In genomic region chr2:142967250-142967649, GRCm38 (mm10) we compare ENCODE assay signal across 8 mouse cellular contexts.
A peak's percentile ranks its signal among the peaks of the same experiment; 100 is the strongest.
DNase-seq lines count a peak whose midpoint lies in the region; ATAC-seq and TF ChIP-seq lines count a peak whose summit lies in the region.

No protein-coding gene starts in this region.

- no peak overlapping the region for H3K9ac ChIP-seq in kidney, embryonic 16.5 days (replicated peaks; ENCODE audit: low read length)
- H3K9ac ChIP-seq in limb, embryonic 12.5 days (replicated peaks): no peak overlapping the region
- no peak overlapping the region for H3K9ac ChIP-seq in neural tube, embryonic 11.5 days (ENCODE audit: low read length)

- no peak overlapping the region; the same call in 1 of the 2 replicates for H3K4me2 ChIP-seq in kidney, embryonic 16.5 days (replicated peaks; ENCODE audit: low read depth, low read length)
- no peak overlapping the region for H3K4me2 ChIP-seq in limb, embryonic 12.5 days
- H3K4me2 ChIP-seq in neural tube, embryonic 11.5 days (ENCODE audit: low read depth): no peak overlapping the region

- H3K36me3 ChIP-seq in G1E (replicated peaks): no peaks in the 10 kb centered on the region
- H3K36me3 ChIP-seq in kidney, embryonic 16.5 days (ENCODE audit: insufficient read depth, low read length): no peaks in the 10 kb centered on the region
- H3K36me3 ChIP-seq in limb, embryonic 12.5 days: no peaks in the 10 kb centered on the region
- no peaks in the 10 kb centered on the region for H3K36me3 ChIP-seq in neural tube, embryonic 11.5 days (ENCODE audit: control insufficient read depth, insufficient read depth, low read length)

- H3K9me3 ChIP-seq in G1E (replicated peaks): no peaks in the 10 kb centered on the region
- no peaks in the 10 kb centered on the region for H3K9me3 ChIP-seq in kidney, embryonic 16.5 days (ENCODE audit: low read length)
- no peaks in the 10 kb centered on the region for H3K9me3 ChIP-seq in limb, embryonic 12.5 days
- H3K9me3 ChIP-seq in neural tube, embryonic 11.5 days (ENCODE audit: control insufficient read depth, low read length): no peaks in the 10 kb centered on the region

- no peak for ATAC-seq in G1E (ENCODE audit: extremely low read depth, insufficient number of reproducible peaks, low FRiP score, poor library complexity, severe bottlenecking)
- peak; percentile 88 for ATAC-seq in frontal cortex, adult (ENCODE audit: low TSS enrichment)
- peak; percentile 67; the same call in 1 of the 2 replicates for ATAC-seq in kidney, embryonic 16.5 days (ENCODE audit: low FRiP score, low TSS enrichment)
- peak; percentile 63; the same call in 1 of the 2 replicates for ATAC-seq in limb, embryonic 12.5 days (ENCODE audit: insufficient number of reproducible peaks, insufficient read depth, low FRiP score, low TSS enrichment, low read depth)
- ATAC-seq in neural tube, embryonic 11.5 days (ENCODE audit: insufficient read depth, low FRiP score, low TSS enrichment): 0 out of 2 replicates have a peak, but pooled peaks have one; percentile 8

- H3K27me3 ChIP-seq in G1E (ENCODE audit: insufficient read depth, low read length): no peaks in the 10 kb centered on the region
- no peaks in the 10 kb centered on the region for H3K27me3 ChIP-seq in kidney, embryonic 16.5 days (ENCODE audit: insufficient read depth, low read length)
- no peaks in the 10 kb centered on the region for H3K27me3 ChIP-seq in limb, embryonic 12.5 days
- no peaks in the 10 kb centered on the region for H3K27me3 ChIP-seq in neural tube, embryonic 11.5 days (ENCODE audit: control insufficient read depth, insufficient read depth, low read length)

- TF ChIP-seq CTCF in G1E (IDR thresholded peaks at IDR 0.05; ENCODE audit: low read depth, low read length): peak; percentile 39; the same call in 1 of the 2 replicates

- no peaks in the 10 kb centered on the region for H3K4me1 ChIP-seq in G1E (ENCODE audit: insufficient read depth, low read depth, low read length)
- no peaks in the 10 kb centered on the region for H3K4me1 ChIP-seq in kidney, embryonic 16.5 days (ENCODE audit: insufficient read depth, low read length)
- H3K4me1 ChIP-seq in limb, embryonic 12.5 days (replicated peaks): no peaks in the 10 kb centered on the region
- no peaks in the 10 kb centered on the region for H3K4me1 ChIP-seq in neural tube, embryonic 11.5 days (ENCODE audit: control insufficient read depth, insufficient read depth, low read length)

- H3K27ac ChIP-seq in kidney, embryonic 16.5 days (ENCODE audit: low read length): no peak overlapping the region
- no peak overlapping the region for H3K27ac ChIP-seq in limb, embryonic 12.5 days
- no peak overlapping the region for H3K27ac ChIP-seq in neural tube, embryonic 11.5 days (ENCODE audit: low read depth, low read length)

- DNase-seq in 3T3-L1 (ENCODE audit: low read depth, low spot score) (peak; percentile 86), G1E (ENCODE audit: low spot score) (no peak)
- peak; percentile 57 to 66 for DNase-seq in cerebellum, adult 18-20 months
- DNase-seq in neural tube, embryonic 11.5 days (ENCODE audit: low spot score): peak; percentile 58
- DNase-seq in thymus, postnatal 25 days: peak; percentile 30

- H3K4me3 ChIP-seq in G1E (ENCODE audit: low read depth, low read length): no peak overlapping the region
- no peak overlapping the region for H3K4me3 ChIP-seq in kidney, embryonic 16.5 days (ENCODE audit: low read length)
- no peak overlapping the region for H3K4me3 ChIP-seq in limb, embryonic 12.5 days (replicated peaks)
- no peak overlapping the region for H3K4me3 ChIP-seq in neural tube, embryonic 11.5 days (ENCODE audit: low read depth, low read length)

- 17% methylated on average over 4 of the region's 4 CpGs for WGBS in kidney, embryonic 16.5 days
- 23% methylated on average over 4 of the region's 4 CpGs for WGBS in limb, embryonic 12.5 days
- 29% methylated on average over 4 of the region's 4 CpGs for WGBS in neural tube, embryonic 11.5 days
